Mouse (Mus musculus) heart, adult 11 months (tissue): Measurements from ENCODE around the gene Wdr5b.
"Not testable (repeated sequence)": the region's sequence is repeated elsewhere in the genome, so short reads cannot be mapped to it uniquely, and the experiment has no call there.

ENCODE experiments used
- DNase-seq: peaks from one replicate; pipeline ENCODE4 v3.0.0; 2022

The Wdr5b gene

DNA sequence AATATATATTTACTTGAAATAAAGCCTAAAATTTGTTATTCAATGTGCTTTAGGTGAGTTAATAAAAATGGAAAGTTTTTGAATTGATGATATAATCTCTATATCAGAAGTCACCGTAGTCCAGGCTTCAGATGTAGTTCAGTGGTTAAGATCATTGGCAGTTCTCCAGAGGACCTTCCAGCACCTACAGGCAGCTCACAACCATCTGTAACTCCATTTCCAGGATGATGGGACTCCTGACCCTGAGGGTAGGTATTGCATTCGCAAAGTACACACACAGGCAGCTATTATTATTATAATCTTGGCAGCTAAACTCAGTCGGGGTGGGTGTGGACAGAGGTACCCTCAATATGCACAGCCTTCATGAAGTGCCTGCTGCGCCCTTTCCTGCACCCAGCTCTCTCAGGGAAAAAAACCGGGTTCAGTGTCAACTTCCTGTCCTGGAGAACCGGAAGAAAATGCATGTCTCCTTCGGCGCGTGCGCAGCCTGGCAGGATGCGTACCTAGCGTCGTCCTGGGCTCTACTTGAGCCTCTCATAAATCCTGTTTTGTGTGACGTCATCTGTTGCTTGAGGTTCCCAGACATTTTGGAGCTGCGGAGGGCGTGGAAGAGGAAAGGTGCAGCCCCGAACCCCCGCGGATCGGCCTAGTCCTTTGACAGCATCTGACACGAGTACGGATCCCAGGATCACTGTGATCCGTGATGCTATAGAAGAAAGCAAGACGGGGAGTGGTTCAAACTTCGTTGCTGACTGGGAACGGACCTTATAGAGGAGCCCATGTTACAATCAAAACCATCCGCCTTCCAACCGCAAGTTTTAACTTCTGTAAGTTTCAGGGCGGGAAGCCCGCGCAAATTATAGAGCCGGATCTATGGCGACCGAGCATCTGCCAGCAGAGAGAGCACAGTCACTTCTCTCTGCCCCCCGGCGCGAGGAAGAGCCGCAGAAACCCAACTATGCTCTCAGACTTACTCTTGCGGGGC, at the start of gene Wdr5b:
Gene Wdr5b, plus strand, starts transcription at position 551 of the 985 bp plus-strand sequence.
- peak; percentile 100 for DNase-seq

DNA sequence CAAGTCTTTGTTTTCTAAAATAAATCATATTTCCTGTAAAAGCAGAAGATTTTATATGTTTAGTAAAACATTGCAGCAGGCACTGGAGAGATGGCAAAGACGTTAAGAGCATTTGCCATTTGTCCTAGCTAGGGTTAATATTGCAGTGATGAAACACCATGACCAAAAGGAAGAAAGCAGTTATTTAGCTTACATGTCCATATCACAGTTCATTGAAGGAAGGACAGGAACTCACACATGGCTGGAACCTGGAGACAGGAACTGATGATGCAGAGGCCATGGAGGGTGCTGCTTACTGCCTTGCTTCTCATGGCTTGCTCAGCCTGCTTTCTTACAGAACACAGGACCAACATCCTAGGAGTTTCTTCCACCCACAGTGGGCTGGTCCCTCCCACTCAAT, 48.6 kb upstream of the Wdr5b start:
- no peak for DNase-seq

DNA sequence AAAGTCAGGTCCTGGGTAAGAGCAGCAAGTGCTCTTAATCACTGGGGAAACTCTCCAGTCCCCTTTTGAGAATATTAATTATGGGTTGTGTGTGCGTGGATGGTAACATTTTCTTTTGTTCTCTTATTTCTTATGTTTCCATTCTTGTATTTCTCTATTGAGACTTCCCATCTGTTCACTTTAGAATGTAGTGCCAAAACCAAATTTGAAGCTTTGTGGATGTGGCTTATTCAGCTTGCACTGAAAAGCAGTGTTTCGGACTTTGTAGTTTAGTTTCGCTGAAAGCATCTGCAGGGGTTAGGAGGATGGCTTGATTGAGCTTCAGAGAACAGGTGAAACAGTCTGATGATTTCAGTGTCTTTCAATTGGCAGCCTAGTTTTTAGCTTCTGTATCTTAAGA, 47.7 kb upstream of the Wdr5b start:
- no peak for DNase-seq

DNA sequence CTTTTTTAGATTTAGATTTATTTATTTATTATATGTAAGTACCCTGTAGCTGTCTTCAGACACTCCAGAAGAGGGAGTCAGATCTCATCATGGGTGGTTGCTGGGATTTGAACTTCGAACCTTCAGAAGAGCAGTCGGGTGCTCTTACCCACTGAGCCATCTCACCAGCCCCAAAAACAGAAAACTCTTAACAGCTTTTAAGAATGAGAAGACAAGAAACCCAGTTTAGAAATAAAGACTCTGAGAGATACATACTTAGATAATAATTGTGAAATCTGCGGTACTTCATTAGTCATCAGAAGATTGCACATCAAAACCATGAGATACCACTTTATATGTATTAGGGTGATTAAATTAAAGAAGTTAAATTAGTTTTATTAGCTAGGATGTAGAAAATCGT, 42.1 kb upstream of the Wdr5b start:
- DNase-seq, result not testable (repeated sequence)

DNA sequence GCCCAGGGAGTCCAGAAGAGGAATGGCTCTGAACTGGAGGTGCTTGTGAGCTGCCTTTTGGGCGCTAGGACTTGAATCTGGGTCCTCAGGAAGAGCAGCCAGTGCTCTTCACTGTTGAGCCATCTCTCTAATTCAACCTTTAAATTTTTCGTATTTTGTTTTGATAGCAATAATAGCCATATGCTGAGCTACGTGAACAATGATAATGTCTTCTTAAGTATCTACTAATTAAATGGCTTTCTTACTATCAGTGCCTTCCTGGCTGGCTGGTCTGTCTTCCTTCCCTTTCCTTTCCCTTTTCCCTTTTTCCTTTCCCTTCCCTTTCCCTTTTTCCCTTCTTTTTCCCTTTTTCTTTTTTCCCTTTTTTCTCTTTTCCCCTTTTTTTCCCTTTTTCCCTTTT, 32.6 kb upstream of the Wdr5b start:
- no peak for DNase-seq

DNA sequence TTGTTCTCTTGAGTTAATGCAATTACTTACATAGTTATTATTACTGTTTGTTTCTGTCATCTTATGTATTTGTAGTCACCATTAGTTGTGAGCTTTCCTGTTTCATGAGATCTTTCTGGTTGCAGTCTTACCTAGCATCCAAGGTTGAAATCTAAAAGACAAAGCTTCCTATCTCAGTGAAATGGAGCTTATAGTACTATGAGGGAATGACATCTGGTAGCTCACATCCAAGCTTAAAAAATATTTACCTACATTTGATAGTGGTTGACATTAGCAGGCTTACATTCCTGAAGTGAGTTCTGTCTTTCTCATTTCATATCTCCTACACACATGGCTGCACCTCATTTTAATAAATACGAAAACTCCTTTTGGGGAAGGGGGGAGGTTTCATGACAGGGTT, 24.7 kb upstream of the Wdr5b start:
- no peak for DNase-seq

DNA sequence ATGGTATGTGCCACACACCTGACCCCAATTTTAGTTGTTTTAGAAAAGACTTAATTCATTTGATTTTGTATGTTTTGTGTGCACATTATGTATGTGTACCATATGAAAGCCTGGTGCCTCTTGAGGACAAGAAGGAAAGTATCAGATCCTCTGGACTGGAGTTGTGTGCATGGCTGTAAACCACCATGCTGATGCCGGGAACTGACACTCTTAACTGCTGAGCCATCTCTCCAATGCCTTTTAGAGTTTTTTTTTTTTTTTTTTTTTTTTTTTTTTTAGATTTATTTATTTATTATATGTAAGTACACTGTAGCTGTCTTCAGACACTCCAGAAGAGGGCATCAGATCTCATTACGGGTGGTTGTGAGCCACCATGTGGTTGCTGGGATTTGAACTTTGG, 12.9 kb upstream of the Wdr5b start:
- DNase-seq, result not testable (repeated sequence)

DNA sequence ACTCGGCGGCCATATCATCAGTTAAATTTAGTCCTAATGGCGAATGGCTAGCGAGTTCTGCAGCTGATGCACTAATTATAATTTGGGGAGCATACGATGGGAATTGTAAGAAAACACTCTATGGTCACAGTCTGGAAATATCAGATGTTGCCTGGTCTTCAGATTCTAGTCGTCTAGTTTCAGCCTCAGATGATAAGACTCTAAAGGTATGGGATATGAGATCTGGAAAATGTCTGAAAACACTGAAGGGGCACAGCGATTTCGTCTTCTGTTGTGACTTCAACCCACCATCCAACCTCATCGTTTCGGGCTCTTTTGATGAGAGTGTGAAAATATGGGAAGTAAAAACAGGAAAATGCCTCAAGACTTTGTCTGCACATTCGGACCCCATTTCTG, 633 bp downstream of the Wdr5b start:
- no peak for DNase-seq

DNA sequence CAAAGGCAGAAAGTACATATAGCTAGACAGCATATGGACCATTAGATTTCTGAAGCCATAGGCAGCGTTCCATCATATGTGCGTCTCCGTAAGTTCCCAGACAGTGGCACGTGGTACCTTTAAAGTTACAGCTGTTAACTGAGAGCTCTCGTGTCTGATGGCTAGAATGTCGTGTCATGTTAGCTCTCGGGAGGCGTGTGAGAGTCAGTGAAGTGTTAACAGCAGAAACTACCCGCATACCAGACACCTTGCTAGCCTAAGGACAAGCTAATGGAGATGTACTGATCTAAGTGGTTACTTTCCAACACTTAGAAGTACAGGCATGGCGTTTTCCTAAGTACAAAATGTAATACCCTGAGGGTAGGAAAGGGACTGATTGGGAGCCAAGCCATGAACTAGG, 2.1 kb downstream of the Wdr5b start:
- DNase-seq, result peak; percentile 52

DNA sequence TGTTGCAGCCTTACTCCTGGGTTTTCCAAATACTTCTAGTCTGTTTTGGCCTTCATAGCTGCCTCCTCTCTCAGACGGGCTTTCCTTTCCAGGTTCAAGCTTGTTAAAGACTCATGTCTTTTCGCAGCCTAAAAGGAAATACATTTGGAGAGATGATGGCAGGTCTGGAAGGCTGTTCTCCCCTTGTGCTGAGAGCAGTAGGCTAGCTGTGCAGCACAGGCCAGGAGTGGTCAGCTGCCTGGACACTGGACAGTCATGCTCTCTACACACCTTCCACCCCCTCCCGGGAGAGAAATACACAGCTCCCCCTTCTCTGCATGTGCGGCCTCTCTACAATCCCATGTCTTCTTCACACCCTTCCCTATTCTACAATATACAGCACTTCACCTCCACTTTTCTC, 3.0 kb downstream of the Wdr5b start:
- peak; percentile 80 for DNase-seq

DNA sequence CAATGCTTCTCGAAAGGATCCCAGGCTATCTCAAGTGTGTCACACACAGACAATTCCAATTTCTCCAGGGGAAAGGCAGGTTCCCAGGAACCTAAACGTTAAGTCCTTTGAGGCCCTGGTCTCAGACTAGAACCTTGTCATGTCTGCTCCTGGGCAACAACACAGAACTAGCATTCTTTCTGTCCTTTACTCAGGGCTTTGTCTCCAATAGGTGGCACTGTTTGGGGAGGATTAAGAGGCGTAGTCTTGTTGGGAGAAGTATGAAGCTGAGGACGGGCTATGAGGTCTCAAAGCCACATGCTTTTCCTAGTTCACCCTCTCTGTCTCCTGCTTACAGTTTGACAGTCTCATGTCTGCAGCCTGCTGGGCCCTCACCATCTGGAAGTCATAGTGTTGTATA, 6.5 kb downstream of the Wdr5b start:
- DNase-seq, result no peak

DNA sequence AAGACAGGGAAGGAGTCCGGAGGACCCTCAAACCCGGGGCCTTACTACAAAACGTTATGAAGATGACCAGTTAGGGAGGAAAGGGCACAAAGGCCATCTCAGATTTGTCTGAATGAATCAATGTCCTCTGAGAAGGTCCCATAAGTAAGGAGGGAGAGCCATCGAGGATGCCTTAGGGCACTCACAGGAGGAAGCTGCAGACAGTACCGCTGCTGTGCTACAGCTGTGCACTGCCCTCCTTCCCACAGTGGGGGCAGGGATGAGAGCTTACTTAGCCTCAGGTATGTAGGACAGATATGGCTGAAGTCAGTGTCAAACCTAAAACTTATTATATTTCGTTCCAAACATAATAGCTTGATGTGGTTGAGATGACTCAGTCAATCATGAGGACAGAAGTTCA, 10.5 kb downstream of the Wdr5b start:
- DNase-seq, result peak; percentile 56

DNA sequence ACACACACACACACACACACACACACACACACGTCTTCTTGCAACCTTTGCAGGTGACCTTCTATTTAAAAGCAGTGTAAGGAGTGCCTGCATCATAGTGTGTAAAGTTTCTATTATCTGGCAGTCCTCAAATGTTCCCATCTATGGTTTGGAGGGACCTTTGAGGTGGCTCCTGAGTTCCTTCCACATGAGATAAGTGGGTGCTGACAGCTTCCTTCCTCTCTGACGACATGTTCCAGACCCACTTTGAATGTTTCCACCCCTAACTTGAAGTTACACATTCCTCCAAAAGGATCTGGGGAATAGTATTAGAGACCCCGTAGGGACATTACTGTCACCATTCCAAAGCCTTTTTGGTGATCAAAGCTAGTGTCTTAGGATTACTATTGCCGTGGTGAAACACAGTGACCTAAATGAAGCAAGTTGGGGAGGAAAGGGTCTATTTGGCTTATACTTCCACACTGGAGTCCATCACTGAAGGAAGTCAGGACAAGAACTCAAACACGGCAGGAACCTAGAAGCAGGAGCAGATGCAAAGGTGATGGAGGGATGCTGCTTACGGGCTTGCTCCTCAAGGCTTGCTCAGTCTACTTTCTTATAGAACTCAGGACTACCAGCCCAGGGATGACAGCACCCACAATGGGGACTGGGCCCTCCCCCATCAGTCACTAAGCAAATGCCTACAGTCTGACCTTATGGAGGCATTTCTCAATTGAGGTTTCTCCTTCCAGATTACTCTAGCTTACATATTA, 12.7 kb downstream of the Wdr5b start:
- peak; percentile 95 for DNase-seq

DNA sequence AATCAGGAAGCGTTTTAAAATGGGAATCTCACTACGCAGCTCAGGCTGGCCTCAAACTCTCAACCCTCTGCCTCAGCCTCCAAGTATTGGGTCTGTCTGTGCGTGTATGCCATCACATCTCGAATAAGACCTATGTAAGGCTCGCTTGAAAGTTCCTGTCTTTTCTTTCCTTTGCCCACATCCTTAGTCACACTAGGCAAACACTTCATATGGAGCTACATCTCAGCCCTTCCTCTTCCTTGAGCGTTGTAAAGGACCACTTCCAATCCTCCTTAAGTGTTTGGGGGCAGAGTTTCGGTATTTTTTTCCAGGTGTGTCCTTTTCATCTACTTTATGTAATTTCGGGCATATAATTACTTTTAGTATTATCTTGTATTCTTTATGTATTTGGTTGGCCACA, 13.9 kb downstream of the Wdr5b start:
- DNase-seq, result peak; percentile 35

DNA sequence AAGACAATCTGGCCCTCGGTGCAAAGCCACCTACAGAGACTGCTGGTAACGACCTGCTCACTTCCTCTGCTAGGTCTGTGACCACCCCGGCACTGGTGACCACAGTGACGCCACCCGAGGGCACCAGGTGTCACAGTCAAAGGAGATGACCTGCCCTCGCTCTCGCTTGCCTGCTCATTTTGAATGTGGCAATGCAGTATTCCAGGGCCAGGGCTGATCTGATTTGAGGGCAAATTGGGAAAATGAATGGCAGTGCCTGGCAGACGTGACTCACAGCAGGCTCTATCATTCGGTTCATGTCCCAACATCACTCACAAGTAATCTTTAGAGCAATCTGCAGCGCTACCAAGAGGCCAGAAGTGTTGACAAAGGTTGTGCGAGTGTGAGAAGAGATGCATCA, 15.4 kb downstream of the Wdr5b start:
- DNase-seq, result peak; percentile 76

DNA sequence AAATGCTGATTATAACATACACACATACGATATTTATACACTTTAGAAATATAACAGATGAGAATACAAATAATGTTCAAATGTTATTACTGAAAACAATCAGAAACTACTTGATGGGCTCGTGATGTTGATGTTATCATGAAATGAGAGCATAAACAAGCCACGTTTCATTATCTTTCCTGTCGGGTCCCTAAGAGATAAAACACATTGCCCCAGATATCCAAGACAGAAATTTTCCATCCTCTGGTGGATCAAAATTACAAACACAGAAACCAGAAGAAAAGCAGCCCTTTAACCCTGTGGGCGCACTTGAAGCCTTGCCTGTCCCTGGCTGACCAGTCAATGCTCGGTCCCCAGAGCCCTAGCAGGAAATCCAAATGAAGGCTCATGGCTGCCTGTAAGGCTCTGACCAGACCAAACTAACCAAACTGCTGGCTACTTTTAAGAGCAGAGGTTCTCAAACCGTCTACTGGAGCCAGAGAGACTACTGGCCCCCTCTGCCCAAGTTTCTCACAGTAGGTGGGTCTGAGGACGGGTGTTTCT, 17.0 kb downstream of the Wdr5b start:
- peak; percentile 95 for DNase-seq

DNA sequence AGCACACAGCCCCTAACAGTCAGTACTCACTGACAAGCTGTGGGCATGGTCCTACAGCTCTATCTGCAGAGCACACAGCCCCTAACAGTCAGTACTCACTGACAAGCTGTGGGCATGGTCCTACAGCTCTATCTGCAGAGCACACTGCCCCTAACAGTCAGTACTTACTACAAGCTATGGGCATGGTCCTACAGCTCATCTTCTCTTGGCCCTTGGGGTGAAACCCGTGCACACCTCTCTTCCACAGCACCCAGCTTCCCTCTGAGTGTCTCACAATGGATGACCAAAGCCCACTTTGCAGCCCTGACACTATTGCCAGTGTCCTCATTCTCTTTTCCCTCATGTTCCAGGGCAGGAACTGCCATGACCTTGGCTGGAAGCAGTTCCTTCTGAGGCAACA, 21.5 kb downstream of the Wdr5b start:
- DNase-seq, result not testable (repeated sequence)

DNA sequence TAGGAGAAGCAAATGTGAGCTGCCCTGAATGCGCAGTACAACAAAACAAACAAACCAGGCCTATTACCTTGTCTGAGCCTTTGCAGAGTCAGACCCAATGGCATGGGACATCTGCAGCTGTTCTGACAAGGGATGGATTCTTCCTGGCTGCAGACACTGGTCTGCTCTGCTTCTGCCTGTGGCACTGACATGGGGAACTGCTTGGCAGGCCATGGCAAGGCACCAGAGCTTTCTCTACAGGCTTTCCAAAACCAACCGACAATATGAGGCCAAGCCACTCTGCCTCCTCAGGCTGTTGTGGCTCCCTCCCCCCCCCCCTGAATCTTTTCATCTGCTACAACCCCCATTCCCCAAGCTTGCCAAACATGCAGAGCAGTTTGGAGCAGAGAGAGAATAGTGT, 22.3 kb downstream of the Wdr5b start:
- no peak for DNase-seq

DNA sequence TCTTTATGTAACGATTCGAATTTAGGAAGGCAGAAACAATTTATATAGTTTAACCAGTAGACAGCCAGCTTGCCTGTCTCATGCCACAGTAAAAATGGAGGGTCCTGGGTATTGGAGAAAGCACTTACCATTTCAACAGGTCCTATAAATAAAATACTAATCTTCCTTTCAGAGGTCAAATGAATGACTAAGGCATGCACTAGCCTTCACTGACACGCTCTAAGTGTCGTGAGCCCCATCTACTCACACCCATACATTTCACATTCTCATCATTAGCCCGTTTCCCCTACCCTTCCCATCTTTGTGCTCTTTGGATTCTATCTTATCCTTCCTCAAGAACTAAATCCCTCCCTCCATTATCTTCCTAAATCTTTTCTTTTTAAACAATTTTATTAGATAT, 23.9 kb downstream of the Wdr5b start:
- no peak for DNase-seq

DNA sequence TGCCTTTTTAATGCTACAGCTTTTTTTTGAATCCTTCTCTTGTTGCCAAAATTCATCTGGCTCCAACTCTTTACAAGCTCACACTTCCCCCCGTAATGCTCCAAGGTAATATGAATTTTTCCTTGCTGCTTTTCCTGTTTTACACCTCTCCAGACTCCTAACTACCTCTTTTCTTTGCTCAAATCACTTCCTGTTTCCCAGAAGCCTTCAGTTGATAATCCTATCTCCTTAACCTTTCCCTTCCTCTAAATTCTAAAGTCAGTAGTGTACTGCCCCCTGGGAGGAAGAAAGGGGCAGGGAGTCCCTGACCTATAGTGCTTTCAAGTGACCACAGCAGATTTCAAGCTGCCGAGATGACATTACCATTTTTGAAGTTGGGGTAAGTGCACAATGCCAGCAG, 26.7 kb downstream of the Wdr5b start:
- DNase-seq, result no peak

DNA sequence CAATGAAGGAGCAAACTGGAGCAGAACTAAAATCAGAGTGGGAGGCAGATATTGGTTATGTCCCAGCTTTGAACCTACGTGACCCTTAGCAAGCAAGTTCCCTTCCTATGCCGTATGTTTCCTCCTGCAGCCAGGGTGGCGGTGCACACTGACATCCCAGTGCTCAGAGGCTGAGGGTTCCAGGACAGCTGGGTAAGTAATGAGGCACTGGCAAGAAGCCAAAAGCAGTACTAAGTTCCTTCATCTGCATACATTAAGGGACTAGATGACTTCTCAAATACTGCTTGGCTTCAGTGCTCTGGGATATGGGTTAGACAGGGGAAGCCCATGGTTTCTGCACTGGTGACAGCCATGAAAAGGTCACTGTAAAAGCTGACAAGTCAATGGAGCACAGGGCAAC, 27.4 kb downstream of the Wdr5b start:
- DNase-seq, result no peak

DNA sequence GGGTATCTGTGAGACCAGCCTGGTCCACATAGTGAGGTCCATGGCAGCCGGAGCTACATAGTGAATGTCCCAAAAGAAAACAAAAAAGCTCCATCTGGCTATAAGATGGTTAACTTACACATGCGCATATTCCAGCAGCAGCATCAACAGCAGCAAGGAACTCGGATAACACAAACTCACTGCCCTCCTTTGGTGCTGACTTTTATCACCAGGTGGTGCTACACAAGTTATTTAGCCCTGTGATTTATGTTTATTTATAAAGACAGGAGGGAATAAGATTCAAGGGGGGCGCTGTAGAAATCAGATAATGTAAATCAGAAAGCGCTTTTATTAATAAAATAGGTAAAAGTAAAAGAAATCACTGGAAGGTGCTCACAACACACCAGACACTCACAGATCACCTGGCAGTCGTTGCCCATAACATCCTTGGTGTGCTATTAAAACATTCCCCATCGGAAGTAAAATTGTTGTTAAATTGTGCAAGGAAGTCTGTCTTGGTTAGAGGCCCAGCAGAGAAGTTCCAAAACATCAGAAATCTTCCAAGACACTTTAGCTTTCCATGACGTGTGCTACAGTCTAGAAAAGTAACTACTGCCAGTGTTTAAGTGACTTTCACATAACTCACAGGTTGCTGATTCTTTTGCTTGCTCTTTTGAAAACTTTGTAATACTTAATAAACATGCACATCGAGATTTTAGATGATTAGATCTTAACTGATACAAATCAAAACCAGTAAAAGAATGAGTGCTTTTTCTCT, 29.0 kb downstream of the Wdr5b start:
- DNase-seq, result no peak

DNA sequence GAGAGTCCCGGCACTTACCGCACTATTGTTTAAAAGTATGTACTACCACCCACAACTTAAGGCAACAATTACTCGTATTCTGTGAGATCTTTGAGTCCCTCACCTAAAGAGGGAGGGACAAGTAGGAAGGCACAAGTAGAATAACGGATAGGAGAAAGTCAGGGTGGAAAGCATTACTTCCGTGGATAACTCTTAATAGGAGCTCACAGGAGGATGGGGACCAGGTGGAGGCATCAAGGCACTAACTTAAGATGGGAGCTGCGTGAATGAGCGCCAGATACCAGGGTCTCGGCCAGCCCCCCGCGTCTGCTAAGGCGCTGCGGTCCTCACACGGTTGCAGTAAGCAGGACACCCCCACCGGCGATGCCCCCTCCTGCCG, 30.1 kb downstream of the Wdr5b start:
- DNase-seq, result no peak
